Mouse (Mus musculus) lung, embryonic 14.5 days (tissue): ENCODE measurements around the gene Gm5868. TPM values are rescaled to one million over a fixed set of nuclear protein-coding genes. Genes with fewer than 3 reads are reported as not detected.
A peak's percentile ranks its signal among the peaks of the same experiment; 100 is the strongest.
"Not testable (repeated sequence)": the region's sequence is repeated elsewhere in the genome, so short reads cannot be mapped to it uniquely, and the experiment has no call there.

Experiments used
- ATAC-seq: fragments of 200-750 bp; cut with Nextera tagmentation; 2 replicates; pipeline ENCODE4 v1.8.0; 2017; ENCODE audit warnings: mild to moderate bottlenecking, moderate TSS enrichment, moderate library complexity; ENCODE audit not compliant: insufficient read depth
- DNase-seq: peaks from one replicate; pipeline ENCODE4 v3.0.0-alpha.2; 2015
- H3K27ac ChIP-seq: fragments of 300-500 bp; sonication (generic); 2 replicates; pipeline ENCODE4 v1.5.1; 2014; ENCODE audit warnings: low read depth, mild to moderate bottlenecking, moderate library complexity
- H3K27me3 ChIP-seq: fragments of 300-500 bp; sonication (generic); 2 replicates; pipeline ENCODE4 v1.6.1; 2014; ENCODE audit warnings: low read length, control low read depth; ENCODE audit not compliant: insufficient read depth
- H3K36me3 ChIP-seq: fragments of 300-500 bp; sonication (generic); 2 replicates; pipeline ENCODE4 v1.6.1; 2014; ENCODE audit warnings: control low read depth; ENCODE audit not compliant: insufficient read depth
- H3K4me1 ChIP-seq: fragments of 300-500 bp; sonication (generic); 2 replicates; pipeline ENCODE4 v1.6.1; 2014; ENCODE audit warnings: antibody characterized with exemption, control low read depth; ENCODE audit not compliant: insufficient read depth
- H3K4me2 ChIP-seq: fragments of 300-500 bp; sonication (generic); 2 replicates; pipeline ENCODE4 v1.6.1; 2014; ENCODE audit warnings: mild to moderate bottlenecking
- H3K4me3 ChIP-seq: fragments of 300-500 bp; sonication (generic); 2 replicates; pipeline ENCODE4 v1.5.1; 2014; ENCODE audit warnings: low read depth, low read length
- H3K9ac ChIP-seq: fragments of 300-500 bp; sonication (generic); 2 replicates; pipeline ENCODE4 v1.6.1; 2014
- H3K9me3 ChIP-seq: fragments of 300-500 bp; sonication (generic); 2 replicates; pipeline ENCODE4 v1.6.1; 2016; ENCODE audit warnings: low read depth, low read length, control low read depth
- CTCF ChIP-seq: IDR thresholded peaks from 2 replicates; pipeline ENCODE4 v1.5.1; 2016; ENCODE audit warnings: antibody characterized with exemption, low read depth
- WGBS: fragments of 180-500 bp; shearing (Covaris S2); extraction: QIAGEN DNeasy Blood & Tissue Kit; methylation state at CpG from one replicate; pipeline ENCODE4 v1.1.7; 2014; 5-methylcytosine and 5-hydroxymethylcytosine counted together
- polyA plus RNA-seq: library from polyadenylated mRNA; unstranded; fragments of >200 nt; fragmentation: Nextera tagmentation; extraction: Ambion mirVana; gene quantifications from 2 replicates; pipeline ENCODE4 v1.2.1, GENCODE M21; 2014

Gene Gm5868
- polyA plus RNA-seq, 1 experiment from 2014 or later = 0.17 TPM

- ATAC-seq (no peak), DNase-seq (no peak)
- 75% methylated on average over 4 of the region's 4 CpGs for WGBS
- H3K9ac ChIP-seq = no peak overlapping the region
- H3K4me3 ChIP-seq = no peak overlapping the region
- TF ChIP-seq CTCF = no peak
- H3K4me2 ChIP-seq = no peak overlapping the region
- no peaks in the 10 kb centered on the region for H3K27me3 ChIP-seq
- no peaks in the 10 kb centered on the region for H3K36me3 ChIP-seq
- H3K27ac ChIP-seq = no peak overlapping the region
- H3K4me1 ChIP-seq = no peaks in the 10 kb centered on the region
- no peaks in the 10 kb centered on the region for H3K9me3 ChIP-seq
These were observed 15.8 kb upstream of the Gm5868 start for GRCm38 (mm10) chr5:72603138-72603537.

GRCm38 (mm10) chr5:72601006-72601405 is 13.7 kb upstream of the Gm5868 start:
- 9% methylated on average over 5 of the region's 5 CpGs for WGBS
- DNase-seq (peak; percentile 71), ATAC-seq (no peak; the same call in 1 of the 2 replicates)
- Histone ChIP-seq H3K27me3 (no peaks in the 10 kb centered on the region), H3K27ac (no peak overlapping the region), H3K9ac (no peak overlapping the region), H3K4me2 (no peak overlapping the region), H3K4me1 (no peaks in the 10 kb centered on the region), H3K36me3 (no peaks in the 10 kb centered on the region), H3K4me3 (no peak overlapping the region), H3K9me3 (no peaks in the 10 kb centered on the region)
- peak; percentile 65 for TF ChIP-seq CTCF

DNA sequence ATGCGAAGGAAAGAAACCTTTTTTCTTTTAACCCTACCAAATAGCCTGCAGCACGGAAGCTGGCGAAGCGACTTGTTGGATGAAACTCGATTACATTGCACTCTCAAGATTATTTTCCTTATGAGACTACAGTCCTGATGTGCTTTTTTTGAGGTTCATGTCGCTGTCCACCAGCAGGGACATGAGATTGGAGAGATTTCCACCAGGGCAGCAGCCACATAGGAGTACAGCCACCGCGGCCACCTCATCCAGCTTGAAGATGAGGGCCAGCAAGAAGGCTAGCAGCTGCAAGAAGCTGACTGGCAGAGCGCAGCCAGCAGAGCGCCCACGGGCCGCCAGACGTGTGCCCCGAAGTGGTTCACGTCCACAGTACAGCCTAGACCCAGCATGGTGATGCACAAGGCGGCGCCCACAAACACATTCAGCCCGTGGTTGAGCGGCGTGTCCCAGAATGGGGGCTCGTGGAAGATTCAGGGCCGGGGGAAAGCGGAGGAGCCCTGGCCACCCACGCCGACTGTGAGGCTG is 622 bp downstream of the Gm5868 start:
- WGBS = 35% methylated on average over 25 of the region's 25 CpGs
- H3K27ac ChIP-seq = not testable (repeated sequence)

GRCm38 (mm10) chr5:72586122-72586521 is 1.2 kb downstream of the Gm5868 start:
- H3K9me3 ChIP-seq, H3K4me2 ChIP-seq, ATAC-seq, H3K4me1 ChIP-seq, H3K9ac ChIP-seq, DNase-seq, H3K4me3 ChIP-seq, H3K27ac ChIP-seq, H3K36me3 ChIP-seq: not testable (repeated sequence)
- peak; percentile 39; the same call in 1 of the 2 replicates for TF ChIP-seq CTCF
- WGBS = 47% methylated on average over 7 of the region's 7 CpGs
- H3K27me3 ChIP-seq = peaks cover 16% of the 10 kb centered on the region

More for the DNA sequence above, 622 bp downstream of the Gm5868 start:
- ATAC-seq (peak; percentile 41; the same call in 1 of the 2 replicates), DNase-seq (peak; percentile 5)
- H3K4me1 ChIP-seq, H3K36me3 ChIP-seq, H3K9ac ChIP-seq, H3K9me3 ChIP-seq: not testable (repeated sequence)
- H3K27me3 ChIP-seq = peaks cover 14% of the 10 kb centered on the region
- H3K4me3 ChIP-seq = peak overlapping the region; percentile 40
- H3K4me2 ChIP-seq = peak overlapping the region; percentile 65

- not testable (repeated sequence) for H3K27ac ChIP-seq, H3K9me3 ChIP-seq, H3K36me3 ChIP-seq, DNase-seq, H3K4me1 ChIP-seq, H3K9ac ChIP-seq
- H3K4me3 ChIP-seq = peak within 1 kb of the TSS; percentile 39
- whole genome bisulfite sequencing = 9% methylated on average over 17 of the region's 21 CpGs
- peak; percentile 52; the same call in 1 of the 2 replicates for ATAC-seq
- peaks cover 11% of the 10 kb centered on the region for H3K27me3 ChIP-seq
- H3K4me2 ChIP-seq = peak within 1 kb of the TSS; percentile 71
These were observed 6.4 kb downstream of the Gm5868 start, which contains the start of gene Zar1 for GRCm38 (mm10) chr5:72580970-72581332. TSS of gene Zar1 (minus strand) at chr5:72581254.

DNA sequence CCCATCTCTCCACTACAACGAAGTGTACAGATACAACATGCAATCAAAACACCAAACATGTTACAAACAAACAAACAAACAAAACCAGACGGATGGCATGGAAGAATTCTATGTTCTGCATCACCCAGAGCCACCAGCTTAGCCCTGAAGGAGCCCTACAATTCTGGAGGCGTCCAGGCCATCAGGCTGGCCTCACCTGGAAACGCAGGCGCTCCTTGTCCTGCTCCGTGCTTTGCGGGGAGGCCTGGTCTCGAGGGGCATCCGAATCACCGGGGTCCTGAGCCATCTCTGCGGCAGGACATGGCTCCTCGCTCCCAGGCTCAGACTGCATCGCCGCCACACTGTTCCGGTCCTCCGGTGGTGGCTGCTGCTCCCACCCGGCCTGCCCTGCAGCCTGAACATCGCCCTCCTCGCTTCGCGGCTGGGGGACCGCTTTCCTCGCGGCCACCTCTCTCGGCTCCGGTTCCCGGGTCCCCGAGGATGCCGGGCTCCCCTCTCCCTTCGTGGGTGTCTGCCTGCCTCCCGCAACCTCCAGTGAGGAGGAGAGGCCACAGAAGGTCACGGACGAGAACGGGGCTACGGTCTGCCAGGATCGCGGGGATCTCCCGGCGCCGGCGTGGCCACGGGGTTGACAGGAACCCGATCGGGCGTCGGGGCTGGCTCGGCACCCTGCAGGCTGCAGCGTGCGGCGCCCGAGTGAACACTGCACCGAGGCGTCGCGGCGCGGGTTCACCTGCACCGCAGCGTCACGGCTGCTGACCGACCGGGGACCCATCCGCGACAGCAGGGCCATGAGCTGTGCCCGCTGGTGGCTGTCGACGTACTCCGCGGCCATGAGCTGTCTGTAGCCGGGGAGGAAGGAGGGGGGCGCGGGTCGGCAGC is 7.0 kb downstream of the Gm5868 start:
- not testable (repeated sequence) for H3K9ac ChIP-seq, H3K36me3 ChIP-seq, H3K9me3 ChIP-seq, H3K4me1 ChIP-seq, H3K27ac ChIP-seq
- WGBS = 5% methylated on average over 47 of the region's 73 CpGs
- ATAC-seq (peak; percentile 78), DNase-seq (peak; percentile 24)
- Histone ChIP-seq H3K4me2 (peak overlapping the region; percentile 71), H3K27me3 (peaks cover 11% of the 10 kb centered on the region), H3K4me3 (peak overlapping the region; percentile 39)

DNA sequence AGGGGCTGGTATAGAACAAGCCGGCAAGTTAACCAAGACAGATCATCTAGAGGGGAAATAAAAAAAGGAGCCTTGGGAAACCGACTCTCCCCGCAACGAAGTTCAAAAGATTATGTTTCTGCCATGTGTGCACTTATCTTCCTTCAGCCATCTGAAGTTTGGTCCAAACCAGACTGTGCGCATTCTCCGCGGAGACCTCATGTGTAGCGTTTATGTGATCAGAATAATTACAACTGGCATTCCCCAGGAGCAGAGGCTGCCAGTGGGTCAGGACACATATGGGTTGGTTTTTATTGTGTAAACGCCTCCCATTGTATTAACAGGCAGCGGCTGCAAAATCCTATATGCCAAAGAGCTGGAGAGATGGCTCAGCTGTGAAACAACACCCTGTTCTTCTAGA is 7.8 kb downstream of the Gm5868 start:
- WGBS = 52% methylated on average over 10 of the region's 10 CpGs
- not testable (repeated sequence) for DNase-seq, H3K9ac ChIP-seq, H3K4me3 ChIP-seq, H3K27ac ChIP-seq, H3K4me1 ChIP-seq, H3K4me2 ChIP-seq, H3K36me3 ChIP-seq, ATAC-seq, H3K9me3 ChIP-seq
- H3K27me3 ChIP-seq = peaks cover 11% of the 10 kb centered on the region
